Mouse (Mus musculus) erythroblast, embryonic 14.5 days (primary cell): ENCODE measurements around the gene Usp8. TPM values are rescaled to one million over a fixed set of nuclear protein-coding genes. Genes with fewer than 3 reads are reported as not detected.

Source experiments
- H3K27me3 ChIP-seq: 2 replicates; pipeline ENCODE4 v1.6.1; 2012; ENCODE audit warnings: inconsistent platforms; ENCODE audit not compliant: control insufficient read depth
- H3K36me3 ChIP-seq: 2 replicates; pipeline ENCODE4 v1.6.1; 2012; ENCODE audit warnings: mild to moderate bottlenecking, inconsistent platforms; ENCODE audit not compliant: control insufficient read depth
- H3K4me1 ChIP-seq: 2 replicates; pipeline ENCODE4 v1.6.1; 2012; ENCODE audit warnings: inconsistent platforms; ENCODE audit not compliant: control insufficient read depth
- H3K4me3 ChIP-seq: replicated peaks from 2 replicates; pipeline ENCODE3; 2012; ENCODE audit warnings: moderate library complexity, mild to moderate bottlenecking, inconsistent platforms
- H3K9me3 ChIP-seq: 2 replicates; pipeline ENCODE4 v1.6.1; 2012; ENCODE audit warnings: low read length, inconsistent platforms, mixed read lengths; ENCODE audit not compliant: control insufficient read depth
- GATA1 ChIP-seq: IDR thresholded peaks from 2 replicates; pipeline ENCODE4 v1.6.1; 2012; ENCODE audit warnings: low read length, inconsistent platforms, mixed read lengths
- TAL1 ChIP-seq: IDR thresholded peaks from 3 replicates; pipeline ENCODE4 v1.6.1; 2012; ENCODE audit warnings: low read length, inconsistent platforms, mixed read lengths
- polyA plus RNA-seq: library from polyadenylated mRNA; stranded (reverse); fragments of >175 nt; gene quantifications from 2 replicates; pipeline ENCODE4 v1.2.3, GENCODE M21; 2012

Usp8 gene
- polyA plus RNA-seq, 1 experiment: 0.85 TPM

DNA sequence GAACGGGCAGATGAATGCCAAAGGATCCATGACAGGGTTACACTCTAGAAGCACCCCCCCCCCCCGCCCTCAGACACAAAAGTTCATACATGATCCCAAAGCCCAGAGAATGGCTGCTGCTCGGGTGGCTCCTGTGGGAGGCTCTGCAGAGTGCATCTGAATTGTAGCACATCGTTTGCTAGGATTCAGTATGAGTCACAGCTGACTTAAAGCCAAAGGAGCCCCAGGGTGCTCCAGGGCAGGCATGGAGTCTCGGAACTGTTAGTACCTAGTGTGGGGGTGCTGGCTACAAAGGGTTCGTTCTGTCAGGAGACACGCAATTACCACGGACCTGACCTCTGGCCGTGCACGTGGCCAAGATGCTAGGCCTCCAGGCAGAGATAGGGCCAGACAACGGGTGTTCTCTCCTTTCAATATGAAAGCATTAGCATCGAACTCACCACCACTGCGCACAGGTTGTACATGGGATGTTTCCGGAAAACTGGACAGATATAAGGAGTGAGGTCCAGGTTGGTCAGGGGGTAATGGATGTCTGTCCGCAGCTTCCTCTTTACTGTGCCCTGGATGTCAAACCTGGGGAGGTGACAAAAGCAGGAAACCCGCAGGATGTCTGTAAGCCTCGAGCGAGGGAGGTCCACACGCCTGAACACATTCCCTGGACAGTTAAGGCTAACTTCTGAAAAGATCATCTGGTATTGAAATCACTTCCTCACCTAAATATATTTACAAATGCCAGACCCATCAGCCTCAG is 62.5 kb downstream of the Usp8 start:
- 0 out of 2 replicates have a peak, but pooled peaks cover 2% of the 10 kb centered on the region for H3K9me3 ChIP-seq
- H3K4me1 ChIP-seq: peaks cover 4% of the 10 kb centered on the region; the same call in 1 of the 2 replicates
- H3K27me3 ChIP-seq: no peaks in the 10 kb centered on the region
- H3K36me3 ChIP-seq: peaks cover under 1% of the 10 kb centered on the region; the same call in 1 of the 2 replicates
- H3K4me3 ChIP-seq: no peak overlapping the region
- TF ChIP-seq TAL1: no peak
- TF ChIP-seq GATA1: no peak

DNA sequence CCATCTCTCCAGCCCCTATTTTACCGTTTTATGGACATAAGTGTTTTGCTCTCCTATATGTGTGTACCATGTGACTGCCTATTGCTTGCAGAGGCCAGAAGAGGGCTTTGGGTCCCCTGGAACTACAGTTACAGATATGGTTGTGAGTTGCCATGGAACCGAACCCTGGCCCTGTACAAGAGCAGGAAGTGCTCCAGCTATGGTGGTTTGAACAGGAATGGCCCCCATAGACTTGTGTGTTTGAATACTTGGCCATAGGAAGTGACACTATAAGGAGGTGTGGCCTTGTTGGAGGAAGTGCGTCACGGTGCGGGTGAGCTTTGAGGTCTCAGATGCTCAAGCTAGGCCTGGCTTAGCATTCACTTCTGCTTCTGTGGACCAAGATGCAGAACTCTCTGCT is 65.1 kb downstream of the Usp8 start:
- TF ChIP-seq GATA1 (no peak), TAL1 (no peak)
- Histone ChIP-seq H3K27me3 (no peaks in the 10 kb centered on the region), H3K4me3 (no peak overlapping the region), H3K9me3 (0 out of 2 replicates have a peak, but pooled peaks cover 2% of the 10 kb centered on the region), H3K36me3 (no peaks in the 10 kb centered on the region), H3K4me1 (no peaks in the 10 kb centered on the region)

DNA sequence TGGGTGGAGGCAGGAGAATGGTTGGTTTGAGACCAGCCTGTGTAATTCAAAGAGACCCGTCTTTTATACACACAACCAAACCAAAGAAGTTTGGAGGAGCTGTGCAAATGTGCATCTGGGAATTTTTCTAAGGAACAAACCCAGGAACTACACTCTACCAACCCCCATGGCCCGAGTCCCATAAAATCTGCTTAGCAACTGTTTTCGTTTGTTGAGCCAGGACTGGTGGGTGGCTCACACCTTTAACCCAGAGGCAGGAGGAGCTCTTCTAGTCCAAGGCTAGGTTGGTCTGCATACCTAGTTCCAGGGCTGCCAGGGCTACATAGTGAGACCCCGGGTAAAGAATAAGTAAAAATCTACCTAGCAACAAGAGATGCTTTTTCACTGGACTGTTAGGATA is 68.8 kb downstream of the Usp8 start:
- Histone ChIP-seq H3K4me1 (no peaks in the 10 kb centered on the region), H3K36me3 (no peaks in the 10 kb centered on the region), H3K9me3 (no peaks in the 10 kb centered on the region), H3K4me3 (no peak overlapping the region), H3K27me3 (no peaks in the 10 kb centered on the region)
- no peak for TF ChIP-seq TAL1
- no peak for TF ChIP-seq GATA1

DNA sequence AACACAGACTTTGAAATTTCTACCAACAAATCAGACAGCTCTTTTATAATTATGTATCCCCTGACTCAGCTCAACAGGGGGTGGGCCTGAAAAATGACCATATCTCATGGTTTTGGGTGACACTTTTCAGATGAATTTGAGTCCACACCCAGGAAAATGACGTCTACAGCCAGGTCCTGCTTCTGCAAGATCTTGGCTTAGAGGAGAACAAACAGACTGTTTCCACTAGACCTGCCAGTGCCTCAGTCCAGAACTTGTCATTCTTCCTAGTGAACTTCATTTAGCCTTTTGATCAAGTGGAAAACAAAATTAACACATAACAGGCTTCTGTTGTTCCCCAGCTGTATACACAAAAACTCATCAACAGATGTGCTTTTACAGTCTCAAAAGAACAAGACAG is 69.3 kb downstream of the Usp8 start:
- TF ChIP-seq GATA1 (no peak), TAL1 (no peak)
- no peaks in the 10 kb centered on the region for H3K4me1 ChIP-seq
- H3K9me3 ChIP-seq: no peaks in the 10 kb centered on the region
- no peaks in the 10 kb centered on the region for H3K36me3 ChIP-seq
- no peaks in the 10 kb centered on the region for H3K27me3 ChIP-seq
- H3K4me3 ChIP-seq: no peak overlapping the region

DNA sequence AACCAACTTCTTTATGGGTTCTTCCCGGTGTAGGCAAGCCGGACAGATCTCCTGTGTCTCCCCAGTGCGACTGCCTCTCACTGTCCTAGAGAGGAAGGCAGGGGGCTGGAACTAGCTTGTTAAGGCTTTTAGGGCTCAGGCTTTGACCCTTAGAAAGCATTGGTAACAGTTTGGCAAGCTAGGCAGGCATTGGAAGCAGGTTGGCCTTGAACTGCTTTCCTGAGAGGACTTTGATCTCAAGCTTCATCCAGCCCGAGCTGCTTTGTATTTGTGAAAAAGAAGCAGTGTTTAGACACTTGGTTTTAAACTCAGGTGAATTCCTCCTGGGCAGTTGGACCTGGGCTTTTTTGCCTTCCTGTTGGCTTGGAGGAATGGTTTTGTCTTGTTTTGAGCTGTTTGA is 71.7 kb downstream of the Usp8 start:
- Histone ChIP-seq H3K36me3 (no peaks in the 10 kb centered on the region), H3K9me3 (no peaks in the 10 kb centered on the region), H3K4me1 (no peaks in the 10 kb centered on the region), H3K27me3 (no peaks in the 10 kb centered on the region), H3K4me3 (no peak overlapping the region)
- TF ChIP-seq TAL1 (no peak), GATA1 (no peak)

DNA sequence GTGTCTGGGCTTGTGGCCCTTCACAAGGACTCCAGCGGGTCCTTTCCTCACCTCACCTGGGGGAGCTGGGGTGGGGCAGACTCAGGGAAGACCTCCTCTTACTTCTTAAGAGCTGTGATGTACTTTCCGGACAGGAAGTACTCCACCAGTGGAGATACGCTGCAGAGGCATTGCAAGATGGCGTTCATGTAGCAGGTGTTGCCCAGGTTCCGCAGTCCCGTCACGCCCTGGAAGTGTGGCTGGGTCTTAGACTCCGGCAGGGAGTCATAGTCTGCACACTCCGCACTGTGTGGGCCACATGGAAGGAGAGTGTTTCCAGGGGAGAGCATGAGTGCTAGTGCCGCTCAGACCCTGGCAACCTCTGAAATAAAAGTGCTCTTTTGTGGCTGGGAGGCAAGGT is 73.2 kb downstream of the Usp8 start:
- no peaks in the 10 kb centered on the region for H3K9me3 ChIP-seq
- H3K27me3 ChIP-seq: no peaks in the 10 kb centered on the region
- H3K4me3 ChIP-seq: no peak overlapping the region
- no peaks in the 10 kb centered on the region for H3K36me3 ChIP-seq
- no peaks in the 10 kb centered on the region for H3K4me1 ChIP-seq
- no peak for TF ChIP-seq TAL1
- no peak for TF ChIP-seq GATA1

DNA sequence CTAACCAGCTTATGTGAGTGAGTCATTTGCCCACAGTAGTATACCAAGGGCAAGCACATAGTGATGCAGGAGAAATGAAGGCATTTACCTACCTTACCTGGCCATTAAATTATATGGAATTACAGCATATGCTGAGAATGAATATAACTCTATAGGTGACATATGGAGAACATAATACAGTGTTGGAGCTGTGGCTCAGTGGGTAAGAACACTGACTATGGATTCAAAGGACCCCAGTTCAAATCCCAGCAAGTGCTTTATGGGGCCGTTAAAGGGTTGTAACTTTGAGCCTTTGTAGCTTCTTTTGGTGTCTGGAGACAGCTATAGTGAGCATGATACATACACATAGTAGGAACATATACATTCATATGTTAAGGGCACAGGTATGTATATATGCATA is 74.3 kb downstream of the Usp8 start:
- Histone ChIP-seq H3K36me3 (no peaks in the 10 kb centered on the region), H3K4me3 (no peak overlapping the region), H3K4me1 (no peaks in the 10 kb centered on the region), H3K27me3 (no peaks in the 10 kb centered on the region), H3K9me3 (no peaks in the 10 kb centered on the region)
- TF ChIP-seq GATA1 (no peak), TAL1 (no peak)

DNA sequence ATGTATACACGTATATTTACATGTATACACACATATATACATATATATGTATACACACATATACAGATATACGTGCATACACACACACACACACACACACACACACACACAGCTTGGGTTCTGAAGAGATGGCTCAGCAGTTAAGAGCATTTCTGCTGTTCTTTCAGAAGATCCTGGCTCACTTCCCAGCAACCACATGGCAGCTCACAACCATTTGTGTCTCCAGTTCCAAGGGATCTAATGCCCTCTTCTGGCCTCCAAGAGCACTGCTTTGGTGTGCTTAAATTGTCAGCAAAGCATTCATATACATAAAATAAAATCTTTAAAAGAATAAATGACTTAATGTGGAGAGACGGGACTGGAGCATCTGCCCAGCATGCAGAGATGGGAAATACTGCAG is 75.3 kb downstream of the Usp8 start:
- TF ChIP-seq GATA1: no peak
- TF ChIP-seq TAL1: no peak

DNA sequence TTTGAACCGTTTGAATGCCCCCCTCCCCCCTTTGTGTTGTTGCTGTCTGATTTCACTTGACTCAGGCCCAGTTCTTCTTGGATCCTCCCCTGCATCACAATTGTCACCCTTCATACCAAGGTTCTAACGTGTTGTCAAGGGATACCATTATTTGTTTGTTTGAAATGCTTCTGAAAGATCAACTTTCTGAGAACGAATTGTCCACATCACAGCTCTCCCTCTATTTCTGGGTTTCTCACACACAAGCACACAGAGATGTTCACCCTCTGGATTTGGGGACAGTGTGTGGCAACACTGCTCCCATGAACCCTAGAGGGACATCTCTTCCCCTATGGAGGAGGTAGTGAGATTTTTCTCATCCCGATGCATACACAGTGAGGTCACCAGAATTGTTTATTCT is 76.2 kb downstream of the Usp8 start, which contains the start of gene Usp50:
Gene Usp50, minus strand, starts transcription at position 101 of the 400 bp plus-strand sequence.
- no peaks in the 10 kb centered on the region for H3K9me3 ChIP-seq
- no peak for TF ChIP-seq GATA1
- TF ChIP-seq TAL1: no peak
- no peak within 1 kb of the TSS for H3K4me3 ChIP-seq
- H3K27me3 ChIP-seq: no peaks in the 10 kb centered on the region
- H3K4me1 ChIP-seq: no peaks in the 10 kb centered on the region; the same call in 1 of the 2 replicates
- H3K36me3 ChIP-seq: no peaks in the 10 kb centered on the region

More for the DNA sequence above, 75.3 kb downstream of the Usp8 start:
- H3K4me3 ChIP-seq: no peak overlapping the region
- no peaks in the 10 kb centered on the region for H3K9me3 ChIP-seq
- H3K36me3 ChIP-seq: no peaks in the 10 kb centered on the region
- H3K27me3 ChIP-seq: no peaks in the 10 kb centered on the region
- H3K4me1 ChIP-seq: no peaks in the 10 kb centered on the region
